Mouse (Mus musculus) stomach, embryonic 15.5 days (tissue): ENCODE measurements around the gene Kifc3. TPM values are rescaled to one million over a fixed set of nuclear protein-coding genes. Genes with fewer than 3 reads are reported as not detected.

Experiments used
- ATAC-seq: fragments of 200-750 bp; cut with Nextera tagmentation; 2 replicates; pipeline ENCODE4 v1.8.0; 2017; ENCODE audit warnings: low read depth, moderate number of reproducible peaks, moderate TSS enrichment; ENCODE audit not compliant: insufficient read depth, low FRiP score
- H3K27ac ChIP-seq: fragments of 300-500 bp; sonication (generic); 2 replicates; pipeline ENCODE4 v1.5.1; 2015; ENCODE audit warnings: mild to moderate bottlenecking, inconsistent platforms
- H3K27me3 ChIP-seq: fragments of 300-500 bp; sonication (generic); replicated peaks from 2 replicates; pipeline ENCODE4 v1.6.1; 2015; ENCODE audit warnings: inconsistent platforms
- H3K36me3 ChIP-seq: fragments of 300-500 bp; sonication (generic); 2 replicates; pipeline ENCODE4 v1.6.1; 2015; ENCODE audit warnings: inconsistent platforms
- H3K4me1 ChIP-seq: fragments of 300-500 bp; sonication (generic); 2 replicates; pipeline ENCODE4 v1.6.1; 2015; ENCODE audit warnings: inconsistent platforms
- H3K4me2 ChIP-seq: fragments of 300-500 bp; sonication (generic); 2 replicates; pipeline ENCODE4 v1.6.1; 2015; ENCODE audit warnings: mild to moderate bottlenecking, inconsistent platforms
- H3K4me3 ChIP-seq: fragments of 300-500 bp; sonication (generic); replicated peaks from 2 replicates; pipeline ENCODE4 v1.5.1; 2015; ENCODE audit warnings: inconsistent platforms
- H3K9ac ChIP-seq: fragments of 300-500 bp; sonication (generic); 2 replicates; pipeline ENCODE4 v1.6.1; 2015; ENCODE audit warnings: inconsistent platforms
- H3K9me3 ChIP-seq: fragments of 300-500 bp; sonication (generic); 2 replicates; pipeline ENCODE4 v1.6.1; 2016; ENCODE audit warnings: inconsistent platforms
- WGBS: fragments of 180-500 bp; shearing (Covaris S2); methylation state at CpG from one replicate; pipeline ENCODE4 v1.1.7; 2015; 5-methylcytosine and 5-hydroxymethylcytosine counted together
- polyA plus RNA-seq: library from polyadenylated mRNA; unstranded; fragments of >200 nt; fragmentation: Nextera tagmentation; extraction: Ambion mirVana; gene quantifications from 2 replicates; pipeline ENCODE4 v1.2.1, GENCODE M21; 2015

Kifc3 gene
- polyA plus RNA-seq, 1 experiment from 2014 or later = 21.2 TPM

- Histone ChIP-seq H3K27me3 (no peaks in the 10 kb centered on the region), H3K4me2 (no peak overlapping the region), H3K9me3 (no peaks in the 10 kb centered on the region), H3K9ac (no peak overlapping the region), H3K27ac (no peak overlapping the region), H3K36me3 (peaks cover 12% of the 10 kb centered on the region), H3K4me1 (peaks cover 14% of the 10 kb centered on the region), H3K4me3 (no peak overlapping the region)
- WGBS = 79% methylated on average over 4 of the region's 4 CpGs
- ATAC-seq = no peak
Measured at GRCm38 (mm10) chr8:95084261-95084660, 118.4 kb downstream of the Kifc3 start.

DNA sequence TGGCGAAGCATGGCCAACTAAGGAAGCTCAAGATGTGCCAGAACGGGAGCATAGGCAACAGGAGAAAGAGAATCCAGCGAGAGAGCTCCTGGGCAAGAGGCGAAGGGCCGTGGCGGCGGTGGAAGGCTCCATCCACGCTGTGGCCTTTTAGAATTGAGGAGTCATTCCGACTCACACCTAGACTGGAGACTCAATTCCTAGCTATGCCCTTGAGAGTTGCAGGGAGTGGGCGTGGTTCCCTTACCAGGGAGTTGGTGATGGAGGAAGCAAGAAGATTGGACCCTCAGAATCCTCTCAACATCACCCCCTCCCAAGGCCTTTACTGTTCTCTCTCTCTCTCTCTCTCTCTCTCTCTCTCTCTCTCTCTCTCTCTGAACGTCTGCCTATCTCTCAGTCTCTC is 121.0 kb downstream of the Kifc3 start:
- H3K27ac ChIP-seq = peak overlapping the region; percentile 69; the same call in 1 of the 2 replicates
- no peak for ATAC-seq
- H3K4me2 ChIP-seq = peak overlapping the region; percentile 72
- H3K27me3 ChIP-seq = no peaks in the 10 kb centered on the region
- H3K9ac ChIP-seq = peak overlapping the region; percentile 63
- H3K9me3 ChIP-seq = no peaks in the 10 kb centered on the region
- H3K4me1 ChIP-seq = peaks cover 14% of the 10 kb centered on the region
- peaks cover 8% of the 10 kb centered on the region for H3K36me3 ChIP-seq
- 5% methylated on average over 11 of the region's 11 CpGs for WGBS
- H3K4me3 ChIP-seq = peak overlapping the region; percentile 82

DNA sequence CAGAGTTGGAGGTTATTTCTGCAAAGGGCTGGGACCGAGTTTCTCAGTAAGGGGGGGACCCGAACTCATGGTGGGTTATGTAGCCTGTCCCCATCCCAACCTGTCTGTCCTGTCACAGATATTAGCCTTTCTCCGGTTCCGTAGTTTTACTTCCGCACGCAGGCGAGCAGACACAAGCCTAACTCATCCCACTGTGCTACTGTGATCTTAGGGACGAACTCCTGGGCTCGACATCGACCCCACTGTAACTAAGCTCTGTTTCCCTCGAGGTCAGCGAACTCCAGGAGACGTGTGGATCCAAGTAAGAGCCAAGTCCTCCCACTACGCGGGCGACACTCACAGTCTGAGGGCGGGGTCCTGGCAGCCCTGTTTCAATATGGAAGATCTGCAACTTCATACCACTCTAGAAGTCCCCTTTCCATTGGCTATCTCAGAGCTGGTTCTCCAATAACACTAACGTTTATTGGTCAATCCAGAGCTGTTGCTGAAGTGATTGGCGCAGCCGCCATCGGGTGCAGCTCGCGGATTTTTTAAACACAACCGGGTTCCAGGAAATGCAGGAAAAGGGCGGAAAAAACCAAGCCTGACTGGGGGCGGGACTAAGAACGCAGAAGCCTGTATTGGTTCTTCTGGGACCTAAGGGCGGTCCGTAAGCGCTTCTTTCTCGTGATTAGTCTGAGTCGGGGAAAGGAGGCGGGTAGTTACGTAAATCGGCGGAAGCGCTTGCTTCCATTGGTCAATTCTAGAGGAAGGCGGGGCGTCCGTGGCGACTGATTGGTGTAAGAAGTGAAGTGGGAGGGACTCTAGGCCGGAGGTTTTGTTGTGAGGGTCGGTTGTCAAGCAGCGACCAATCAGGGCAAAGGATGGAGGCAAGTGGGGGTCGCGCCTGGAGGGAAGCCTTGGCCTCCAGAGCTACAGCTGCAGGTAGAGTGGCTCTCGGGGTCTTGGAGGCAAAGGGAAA is 122.0 kb downstream of the Kifc3 start, which contains the start of gene Katnb1:
Gene Katnb1 (plus strand): TSS at position 806 of the 961 bp plus-strand sequence.
- under 1% methylated on average over 47 of the region's 47 CpGs for WGBS
- Histone ChIP-seq H3K4me3 (peak within 1 kb of the TSS; percentile 82), H3K4me1 (peaks cover 14% of the 10 kb centered on the region), H3K36me3 (peaks cover 5% of the 10 kb centered on the region), H3K9ac (peak within 1 kb of the TSS; percentile 63), H3K9me3 (no peaks in the 10 kb centered on the region), H3K4me2 (peak within 1 kb of the TSS; percentile 74), H3K27ac (peak within 1 kb of the TSS; percentile 69), H3K27me3 (no peaks in the 10 kb centered on the region)
- ATAC-seq = peak; percentile 96

GRCm38 (mm10) chr8:95079305-95079704 is 123.3 kb downstream of the Kifc3 start:
- 83% methylated on average over 4 of the region's 4 CpGs for WGBS
- no peak overlapping the region for H3K9ac ChIP-seq

DNA sequence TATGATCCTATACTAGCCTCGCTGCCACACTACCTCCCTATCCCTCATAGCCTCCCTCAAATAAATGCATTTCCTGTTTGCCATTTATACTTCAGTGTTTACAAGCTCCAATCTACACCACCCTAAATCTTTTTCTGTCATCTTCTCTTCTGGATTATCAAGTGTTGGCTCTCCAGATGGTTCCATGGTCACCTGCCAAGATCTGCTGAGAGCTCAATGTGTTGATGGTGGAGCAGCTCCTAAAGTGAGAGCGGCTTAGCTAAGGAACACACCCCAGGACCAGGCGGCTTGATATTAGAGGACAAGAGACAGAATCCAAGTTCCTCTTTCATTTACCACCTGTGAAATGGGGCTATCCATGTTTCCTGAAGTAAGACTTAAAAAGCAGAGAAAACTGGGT is 124.6 kb downstream of the Kifc3 start:
- Histone ChIP-seq H3K27me3 (no peaks in the 10 kb centered on the region), H3K27ac (no peak overlapping the region), H3K4me2 (no peak overlapping the region), H3K36me3 (no peaks in the 10 kb centered on the region), H3K9me3 (no peaks in the 10 kb centered on the region), H3K4me3 (no peak overlapping the region), H3K4me1 (peaks cover 14% of the 10 kb centered on the region), H3K9ac (no peak overlapping the region)
- ATAC-seq = no peak
- WGBS = 76% methylated on average over 3 of the region's 3 CpGs

More at GRCm38 (mm10) chr8:95079305-95079704, 123.3 kb downstream of the Kifc3 start:
- H3K4me2 ChIP-seq = no peak overlapping the region
- H3K4me3 ChIP-seq = no peak overlapping the region
- H3K36me3 ChIP-seq = peaks cover 5% of the 10 kb centered on the region
- ATAC-seq = no peak
- H3K27ac ChIP-seq = no peak overlapping the region
- peaks cover 14% of the 10 kb centered on the region for H3K4me1 ChIP-seq
- no peaks in the 10 kb centered on the region for H3K9me3 ChIP-seq
- H3K27me3 ChIP-seq = no peaks in the 10 kb centered on the region

GRCm38 (mm10) chr8:95076151-95076550 is 126.5 kb downstream of the Kifc3 start:
- H3K4me2 ChIP-seq = no peak overlapping the region
- H3K27me3 ChIP-seq = no peaks in the 10 kb centered on the region
- no peak for ATAC-seq
- WGBS = 73% methylated on average over 17 of the region's 17 CpGs
- peaks cover 3% of the 10 kb centered on the region; the same call in 1 of the 2 replicates for H3K4me1 ChIP-seq
- no peak overlapping the region for H3K4me3 ChIP-seq
- no peaks in the 10 kb centered on the region for H3K36me3 ChIP-seq
- no peaks in the 10 kb centered on the region for H3K9me3 ChIP-seq
- no peak overlapping the region for H3K27ac ChIP-seq
- H3K9ac ChIP-seq = no peak overlapping the region

DNA sequence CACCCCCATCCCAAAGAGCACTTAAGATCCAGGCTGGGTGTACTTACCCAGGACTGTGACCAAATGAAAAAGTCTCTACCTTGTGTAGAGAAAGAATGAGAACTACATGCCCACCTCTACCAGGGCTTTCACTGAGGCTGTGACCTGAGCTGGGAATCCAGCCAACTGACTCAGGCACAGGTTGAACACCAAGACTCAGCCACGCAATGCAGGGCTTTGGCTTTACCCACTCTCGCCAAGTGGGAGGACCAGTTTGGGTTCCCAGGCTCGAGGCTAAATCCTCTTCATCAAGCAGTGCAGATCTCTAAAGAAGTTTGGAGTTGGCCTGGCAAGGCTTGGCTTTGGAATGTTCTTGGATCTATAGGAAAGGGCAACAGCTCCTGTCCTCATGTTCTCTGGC is 127.1 kb downstream of the Kifc3 start:
- no peak overlapping the region for H3K27ac ChIP-seq
- no peaks in the 10 kb centered on the region for H3K36me3 ChIP-seq
- no peaks in the 10 kb centered on the region for H3K9me3 ChIP-seq
- H3K9ac ChIP-seq = no peak overlapping the region
- H3K4me2 ChIP-seq = no peak overlapping the region
- no peak for ATAC-seq
- 63% methylated on average over 3 of the region's 3 CpGs for WGBS
- no peak overlapping the region for H3K4me3 ChIP-seq
- peaks cover 3% of the 10 kb centered on the region; the same call in 1 of the 2 replicates for H3K4me1 ChIP-seq
- H3K27me3 ChIP-seq = no peaks in the 10 kb centered on the region

DNA sequence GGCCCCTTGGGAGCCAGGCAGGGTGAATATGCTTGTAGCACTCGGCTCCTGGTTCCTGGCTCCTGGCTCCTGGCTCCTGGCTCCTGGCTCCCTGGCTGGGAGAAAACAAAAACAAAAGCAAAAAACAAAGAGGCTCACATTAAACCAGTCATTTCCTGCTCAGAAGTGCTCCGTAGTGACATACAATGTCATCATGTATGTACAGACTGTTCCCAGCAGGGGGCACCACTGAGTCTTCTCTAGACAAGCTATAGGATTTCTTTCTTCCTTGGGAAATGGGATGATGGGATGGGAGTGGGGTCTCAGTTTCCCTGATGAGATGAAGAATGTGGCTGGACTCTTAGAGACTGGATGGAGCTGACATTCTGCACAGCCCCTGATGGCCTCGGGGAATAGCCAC is 135.0 kb downstream of the Kifc3 start:
- Histone ChIP-seq H3K36me3 (no peaks in the 10 kb centered on the region), H3K4me3 (no peak overlapping the region), H3K4me2 (no peak overlapping the region), H3K4me1 (no peaks in the 10 kb centered on the region), H3K9me3 (no peaks in the 10 kb centered on the region), H3K9ac (no peak overlapping the region), H3K27ac (no peak overlapping the region), H3K27me3 (no peaks in the 10 kb centered on the region)
- WGBS = 51% methylated on average over 3 of the region's 3 CpGs
- no peak for ATAC-seq

DNA sequence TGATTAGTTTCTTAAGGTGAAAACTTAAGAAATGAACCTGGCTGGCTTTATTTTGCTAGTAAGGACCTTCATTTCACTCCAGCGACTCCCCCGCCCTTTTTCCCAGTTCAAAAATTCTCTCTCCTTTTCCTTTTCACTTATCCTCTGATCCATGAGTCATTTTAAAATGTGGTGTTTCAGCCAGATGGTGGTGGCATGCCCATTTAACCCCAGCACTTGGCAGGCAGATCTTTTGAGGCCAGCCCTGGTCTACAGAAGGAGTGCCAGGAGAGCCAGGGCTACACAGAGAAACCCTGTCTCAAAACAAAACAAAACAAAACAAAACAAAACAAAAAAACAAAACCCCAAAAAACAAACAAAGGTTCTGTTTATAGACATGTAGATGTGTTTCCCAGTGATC is 138.1 kb downstream of the Kifc3 start:
- WGBS = 81% methylated on average over 2 of the region's 2 CpGs
- no peaks in the 10 kb centered on the region for H3K36me3 ChIP-seq

DNA sequence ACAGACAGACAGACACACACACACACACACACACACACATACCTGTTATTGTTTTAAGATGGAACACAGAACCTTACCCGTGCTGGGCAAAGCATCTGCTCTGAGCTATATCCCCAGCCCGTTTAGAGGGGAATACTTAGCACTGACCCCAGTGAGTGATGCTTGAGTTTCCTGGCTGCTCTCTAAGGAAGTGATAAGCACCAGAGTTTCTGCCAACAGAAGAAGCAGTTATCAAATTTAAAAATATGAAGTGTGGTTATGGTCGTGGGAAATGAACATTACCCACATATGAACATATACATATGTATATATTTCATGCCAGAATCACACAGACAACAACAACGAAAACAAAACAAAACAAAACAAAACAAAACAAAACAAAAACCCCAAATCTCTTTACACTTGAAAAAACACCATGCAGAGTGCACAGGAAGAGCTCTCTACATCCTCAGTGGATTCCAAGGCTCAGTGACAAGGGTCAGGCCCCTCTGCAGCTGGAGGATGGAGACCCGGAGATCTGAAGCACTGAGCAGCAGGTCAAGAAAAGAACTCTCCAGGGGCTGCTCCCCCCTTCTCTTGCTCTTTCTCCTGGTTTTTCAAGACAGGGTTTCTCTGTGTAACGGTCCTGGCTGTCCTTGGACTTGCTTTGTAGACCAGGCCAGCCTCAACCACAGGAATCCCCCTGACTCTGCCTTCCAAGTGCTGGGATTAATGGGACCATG is 142.6 kb downstream of the Kifc3 start:
- WGBS = 58% methylated on average over 6 of the region's 6 CpGs
- H3K27me3 ChIP-seq = no peaks in the 10 kb centered on the region

More for the DNA sequence above, 138.1 kb downstream of the Kifc3 start:
- H3K4me1 ChIP-seq = no peaks in the 10 kb centered on the region
- H3K4me2 ChIP-seq = no peak overlapping the region
- no peak overlapping the region for H3K27ac ChIP-seq
- H3K27me3 ChIP-seq = no peaks in the 10 kb centered on the region
- no peak overlapping the region for H3K4me3 ChIP-seq
- ATAC-seq = no peak
- no peak overlapping the region for H3K9ac ChIP-seq
- H3K9me3 ChIP-seq = no peaks in the 10 kb centered on the region

GRCm38 (mm10) chr8:95058661-95059060 is 144.0 kb downstream of the Kifc3 start:
- Histone ChIP-seq H3K4me2 (no peak overlapping the region), H3K4me3 (no peak overlapping the region), H3K4me1 (no peaks in the 10 kb centered on the region), H3K9ac (no peak overlapping the region), H3K36me3 (no peaks in the 10 kb centered on the region), H3K27ac (no peak overlapping the region), H3K27me3 (no peaks in the 10 kb centered on the region), H3K9me3 (no peaks in the 10 kb centered on the region)
- no peak for ATAC-seq
- WGBS = 74% methylated on average over 6 of the region's 6 CpGs

More for the DNA sequence above, 142.6 kb downstream of the Kifc3 start:
- H3K4me1 ChIP-seq = no peaks in the 10 kb centered on the region
- no peak for ATAC-seq
- H3K27ac ChIP-seq = no peak overlapping the region
- H3K9me3 ChIP-seq = no peaks in the 10 kb centered on the region
- H3K4me2 ChIP-seq = no peak overlapping the region
- no peaks in the 10 kb centered on the region for H3K36me3 ChIP-seq
- H3K4me3 ChIP-seq = no peak overlapping the region
- no peak overlapping the region for H3K9ac ChIP-seq

DNA sequence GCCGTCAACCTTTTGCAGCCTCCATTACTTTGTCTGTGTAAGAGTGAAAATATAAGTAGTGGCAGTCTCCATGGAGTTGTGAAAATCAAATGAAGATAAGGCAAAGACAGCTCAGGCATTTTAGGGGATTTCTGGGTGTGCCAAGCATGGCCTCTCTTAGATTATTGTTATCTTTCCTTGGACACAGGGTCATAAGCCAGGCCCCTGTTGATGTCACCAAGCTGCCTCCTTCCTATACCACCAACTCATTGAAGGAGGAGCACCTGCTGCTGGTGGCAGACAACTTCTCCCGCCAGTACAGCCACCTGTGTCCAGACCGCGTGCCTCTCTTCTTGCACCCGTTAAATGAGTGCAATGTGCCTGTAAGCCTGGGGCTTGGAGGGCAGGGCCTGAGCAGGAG is 146.2 kb downstream of the Kifc3 start:
- Histone ChIP-seq H3K27me3 (no peaks in the 10 kb centered on the region), H3K9me3 (no peaks in the 10 kb centered on the region), H3K36me3 (no peaks in the 10 kb centered on the region), H3K4me2 (no peak overlapping the region), H3K4me1 (no peaks in the 10 kb centered on the region), H3K27ac (no peak overlapping the region), H3K4me3 (no peak overlapping the region), H3K9ac (no peak overlapping the region)
- peak; percentile 32; the same call in 1 of the 2 replicates for ATAC-seq
- 79% methylated on average over 5 of the region's 5 CpGs for WGBS
